Mouse (Mus musculus): ENCODE measurements at regions not wholly inside any gene's neighbourhood (a gene's known extent, or its start where the extent isn't known, plus 50 kb on each side); places are given as distances from the start of the nearest gene placed in this dataset.

- no peak for DNase-seq (ENCODE audit: low spot score)
Measured at GRCm38 (mm10) chr2:51342421-51342820, 193.5 kb upstream of the Rnd3 start.

GRCm38 (mm10) chr2:51334437-51334836, 185.5 kb upstream of the Rnd3 start:
- no peak for DNase-seq (ENCODE audit: low spot score)

DNA sequence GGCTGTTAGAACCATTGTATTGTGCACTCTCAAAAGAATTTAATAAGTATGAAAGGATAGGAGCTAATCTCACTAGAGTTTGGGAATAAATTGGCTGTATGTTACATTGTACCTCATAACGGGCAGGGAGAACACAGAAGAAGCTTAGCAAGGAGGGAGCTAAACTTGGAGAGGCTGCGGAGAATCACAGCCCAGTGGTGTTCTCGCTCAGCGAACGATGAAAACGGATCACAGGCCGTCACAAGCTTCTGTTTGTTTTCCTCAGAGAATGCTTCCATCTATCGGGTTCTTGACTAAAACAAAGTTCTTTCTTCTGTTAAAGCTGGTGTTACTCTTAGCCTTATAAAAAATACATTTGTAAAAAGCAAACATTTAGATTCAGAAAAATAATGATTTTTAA, 178.2 kb upstream of the Rnd3 start:
- no peak for DNase-seq (ENCODE audit: low spot score)

- no peak for DNase-seq (ENCODE audit: low spot score)
Measured at GRCm38 (mm10) chr2:51321676-51322075, 172.8 kb upstream of the Rnd3 start.

DNA sequence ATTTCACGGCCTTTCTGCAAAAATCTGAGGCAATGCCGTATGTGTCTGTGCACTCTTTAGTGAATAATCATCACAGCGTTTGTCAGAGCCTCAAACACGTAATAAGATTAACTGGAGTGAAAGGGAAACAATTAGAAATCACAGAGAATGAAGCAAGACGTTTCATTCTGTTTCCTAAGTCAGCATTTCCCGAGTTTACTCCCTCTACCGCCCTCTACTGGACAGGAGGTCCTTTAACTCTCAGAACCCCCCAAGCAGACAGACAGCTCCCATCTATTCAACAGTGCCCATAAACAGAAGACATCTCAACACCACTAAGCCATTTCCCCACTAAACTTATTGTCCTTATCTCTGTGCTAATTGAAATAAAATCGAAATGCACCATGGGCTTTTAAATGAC, 167.5 kb upstream of the Rnd3 start:
- DNase-seq (ENCODE audit: low spot score) = peak; percentile 8

GRCm38 (mm10) chr2:51313414-51313813, 164.5 kb upstream of the Rnd3 start:
- no peak for DNase-seq (ENCODE audit: low spot score)

DNA sequence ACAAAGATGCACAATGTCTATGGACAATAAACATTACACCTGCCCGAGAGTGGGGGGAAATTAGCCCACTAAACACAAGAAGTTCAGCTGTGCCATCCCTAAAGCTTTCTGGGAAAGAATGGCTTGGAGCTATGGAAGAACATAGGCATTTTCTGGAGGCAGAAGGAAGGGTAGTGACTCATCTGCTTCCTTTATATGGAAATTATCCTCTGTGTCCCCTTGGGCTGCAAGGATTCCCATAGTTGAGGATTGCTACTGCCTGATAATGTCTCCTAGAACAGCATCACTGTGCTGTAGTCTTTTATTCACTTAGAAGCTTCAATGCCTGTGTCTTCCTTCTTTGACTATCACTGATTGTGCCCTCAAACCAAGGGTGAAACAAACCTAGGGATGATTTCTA, 157.3 kb upstream of the Rnd3 start:
- no peak for DNase-seq (ENCODE audit: low spot score)

GRCm38 (mm10) chr2:51305411-51305810, 156.5 kb upstream of the Rnd3 start:
- DNase-seq (ENCODE audit: low spot score) = no peak

DNA sequence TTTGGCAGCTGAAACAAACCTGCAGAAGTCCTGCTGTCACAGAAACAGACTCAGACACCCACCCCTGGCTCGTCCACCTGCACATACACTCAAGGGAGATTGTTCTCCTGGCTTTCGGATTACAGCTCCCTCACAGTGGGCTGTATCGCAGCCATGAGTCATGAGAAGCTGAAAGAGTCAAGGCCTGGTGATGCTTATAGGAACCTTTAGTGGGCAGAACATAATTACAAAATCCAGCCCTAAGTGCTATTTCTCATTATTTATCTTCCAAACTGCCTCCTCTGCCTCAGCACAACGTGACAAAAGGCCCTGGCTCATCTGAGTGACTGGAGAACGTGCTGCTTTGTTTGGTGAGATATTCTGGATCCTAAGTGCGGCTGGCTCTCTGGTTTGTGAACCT, 155.8 kb upstream of the Rnd3 start:
- no peak for DNase-seq (ENCODE audit: low spot score)

DNA sequence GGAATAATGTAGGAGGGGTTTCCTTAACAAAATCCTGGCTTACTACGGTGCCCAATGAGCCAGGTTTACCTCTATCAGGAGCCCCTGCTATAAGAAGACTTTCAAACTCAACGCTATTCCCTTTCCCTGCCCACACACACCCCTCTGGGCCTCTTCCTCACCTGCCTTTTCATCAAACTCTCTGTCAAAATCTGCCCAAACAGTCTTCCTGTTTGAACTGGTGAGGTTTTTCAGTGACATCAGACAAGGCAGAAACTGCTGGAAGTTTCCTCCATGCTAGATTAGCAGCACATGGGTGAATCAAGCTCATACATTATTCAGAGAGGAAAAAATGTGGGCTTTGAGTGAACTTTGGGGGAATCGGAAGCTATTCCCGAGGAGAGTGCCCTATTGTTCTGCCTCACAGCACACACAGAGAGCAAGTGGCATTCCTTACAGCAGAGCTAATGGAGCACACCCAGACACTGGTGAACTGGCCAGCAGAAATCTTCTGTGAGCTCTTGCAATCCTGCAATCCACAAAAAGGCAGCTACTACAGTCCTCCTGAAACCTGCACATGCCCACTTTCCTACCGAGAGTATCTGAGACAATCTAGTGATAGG, 141.8 kb upstream of the Rnd3 start:
- DNase-seq (ENCODE audit: low spot score) = no peak

DNA sequence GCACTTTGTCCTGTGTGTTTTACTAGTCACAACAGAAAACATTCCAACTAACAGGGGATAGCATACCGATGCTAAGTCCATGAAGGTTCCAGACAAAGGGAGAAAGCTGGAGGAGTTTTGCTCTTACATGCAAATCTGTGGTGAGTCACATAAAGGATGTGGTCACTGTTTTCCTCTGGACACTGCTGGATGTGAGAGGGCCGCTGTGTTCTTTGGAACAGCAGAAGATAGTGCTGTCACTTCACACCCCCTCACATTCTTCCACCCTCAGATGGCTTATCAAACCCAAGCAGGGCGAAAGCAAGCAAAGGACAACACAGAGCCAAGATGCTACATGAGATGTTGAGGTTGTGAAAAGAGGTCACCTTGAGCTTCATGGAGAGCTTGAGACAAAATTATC, 139.8 kb upstream of the Rnd3 start:
- no peak for DNase-seq (ENCODE audit: low spot score)

GRCm38 (mm10) chr2:51285632-51286031, 136.7 kb upstream of the Rnd3 start:
- DNase-seq (ENCODE audit: low spot score) = no peak

DNA sequence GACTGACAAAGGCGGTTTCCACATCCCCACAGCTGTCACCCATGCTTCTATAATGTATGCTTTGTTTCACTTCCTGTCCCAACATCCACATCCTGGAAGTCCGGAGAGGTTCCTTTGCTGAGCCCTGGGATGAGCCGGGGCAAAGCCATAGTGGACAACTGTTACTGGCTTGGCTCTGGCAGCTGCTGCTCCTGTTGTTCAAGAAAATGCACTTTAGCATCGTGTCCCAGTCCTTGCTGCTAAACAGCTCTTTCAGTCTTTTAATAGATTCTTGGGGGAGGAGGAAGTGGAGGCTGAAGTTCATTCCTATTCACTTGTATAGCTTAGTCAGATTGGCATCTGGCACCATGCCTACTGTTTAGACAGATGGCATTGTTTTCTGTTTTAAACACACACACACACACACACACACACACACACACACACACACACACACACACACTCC, 135.9 kb upstream of the Rnd3 start:
- no peak for DNase-seq (ENCODE audit: low spot score)

- DNase-seq (ENCODE audit: low spot score) = no peak
Measured at GRCm38 (mm10) chr2:51279396-51280045, 130.6 kb upstream of the Rnd3 start.

DNA sequence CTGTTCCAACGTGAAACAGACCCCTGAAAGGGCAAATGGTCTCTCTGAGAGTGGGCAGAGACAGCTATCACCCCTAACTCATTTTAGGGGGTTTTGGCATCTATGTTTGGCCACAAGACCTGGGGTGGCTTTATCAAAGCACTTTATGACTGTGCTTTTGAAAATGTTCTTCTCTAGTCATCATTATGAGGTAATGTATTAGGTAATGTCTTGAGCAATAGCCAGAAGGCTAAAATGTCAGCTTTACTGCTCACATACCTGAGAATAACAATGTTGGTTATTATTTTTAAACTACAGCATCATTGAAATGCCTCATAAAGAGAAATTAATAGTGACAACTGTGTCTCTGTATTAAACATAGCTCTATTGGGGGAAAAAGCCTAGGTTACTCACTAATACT, 129.9 kb upstream of the Rnd3 start:
- no peak for DNase-seq (ENCODE audit: low spot score)

DNA sequence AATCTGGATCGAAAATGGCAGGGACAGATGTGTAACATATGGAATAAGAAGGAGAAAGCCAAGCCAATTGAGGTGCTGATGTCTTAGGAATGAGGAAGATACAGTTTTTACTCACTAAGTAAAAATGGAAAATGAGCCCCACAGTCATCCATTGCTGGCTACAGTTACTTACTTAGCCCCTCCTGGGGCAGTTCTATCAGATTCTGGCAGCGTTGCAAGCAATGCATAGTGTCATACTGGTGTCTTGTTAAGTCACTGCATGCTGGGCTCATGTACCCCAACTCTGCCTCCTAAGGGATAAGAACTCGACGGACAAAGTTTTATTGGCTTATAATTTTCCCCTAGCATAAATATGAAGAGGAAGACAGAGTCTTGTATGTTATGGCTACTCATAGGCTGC, 129.4 kb upstream of the Rnd3 start:
- DNase-seq (ENCODE audit: low spot score) = no peak

GRCm38 (mm10) chr2:51276591-51276990, 127.7 kb upstream of the Rnd3 start:
- no peak for DNase-seq (ENCODE audit: low spot score)

DNA sequence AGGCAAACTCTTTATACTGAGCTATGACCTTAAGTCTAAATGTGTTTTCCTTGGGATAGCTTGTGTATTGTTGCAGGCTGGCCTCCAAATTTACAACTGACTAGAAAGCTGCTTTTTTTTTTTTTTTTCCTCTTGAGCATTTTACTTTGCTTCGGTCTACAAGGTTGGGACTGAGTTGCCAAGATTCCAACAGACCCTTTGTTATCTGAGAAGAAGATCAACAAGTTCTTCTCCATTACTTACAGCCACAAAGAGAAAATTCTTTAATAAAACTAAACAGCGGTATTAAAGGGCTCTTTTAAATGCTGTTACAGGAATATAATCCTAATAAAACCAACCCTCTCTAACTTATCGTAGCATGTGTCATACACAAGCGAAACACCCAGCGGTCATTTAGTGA, 124.4 kb upstream of the Rnd3 start:
- DNase-seq (ENCODE audit: low spot score) = no peak

- DNase-seq (ENCODE audit: low spot score) = no peak
Measured at GRCm38 (mm10) chr2:51268532-51268931, 119.6 kb upstream of the Rnd3 start.

- no peak for DNase-seq (ENCODE audit: low spot score)
Measured at GRCm38 (mm10) chr2:51267662-51268061, 118.8 kb upstream of the Rnd3 start.

DNA sequence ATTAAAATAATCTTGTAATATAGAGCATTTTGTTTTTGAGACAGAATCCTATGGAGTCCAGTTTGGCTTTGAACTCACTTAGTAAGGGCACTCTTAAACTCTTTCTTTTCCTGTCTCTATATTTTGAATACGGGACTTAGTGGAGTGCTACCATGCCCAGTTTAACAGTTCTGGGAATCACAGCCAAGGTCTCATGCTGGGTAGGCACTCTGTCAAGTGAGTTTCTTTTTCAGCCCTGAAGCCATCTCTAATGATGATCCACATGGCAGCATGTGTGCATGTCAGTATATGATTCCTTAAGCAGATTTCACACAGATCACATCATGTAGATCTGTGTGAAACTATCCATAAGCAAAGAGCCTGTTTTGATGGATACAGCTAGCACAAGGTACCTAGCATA, 113.6 kb upstream of the Rnd3 start:
- DNase-seq (ENCODE audit: low spot score) = no peak

- no peak for DNase-seq (ENCODE audit: low spot score)
Measured at GRCm38 (mm10) chr2:51250798-51251197, 101.9 kb upstream of the Rnd3 start.

- no peak for DNase-seq (ENCODE audit: low spot score)
Measured at GRCm38 (mm10) chr2:51241573-51241972, 92.7 kb upstream of the Rnd3 start.

DNA sequence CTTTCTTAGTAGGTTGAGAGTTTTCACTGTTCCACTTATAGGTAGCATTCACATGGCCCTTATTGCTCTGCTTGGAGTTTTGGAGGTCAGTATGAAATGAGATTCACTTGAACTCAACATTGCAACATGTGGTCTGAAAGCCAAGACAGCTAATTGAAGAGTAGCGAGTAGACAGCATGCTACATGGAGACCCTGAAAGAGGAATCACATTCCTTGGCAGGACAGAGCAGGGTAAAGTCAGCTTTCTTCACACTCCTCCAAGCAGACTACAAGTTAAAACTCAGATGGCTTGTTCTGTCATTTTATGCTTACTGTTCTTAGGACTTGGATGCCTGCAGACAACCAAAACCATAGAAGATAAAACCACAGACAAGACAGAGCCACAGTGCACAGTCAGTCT, 91.1 kb upstream of the Rnd3 start:
- no peak for DNase-seq (ENCODE audit: low spot score)
